Comparison of ENCODE assay signal across 10 mouse cellular contexts in the genomic region with DNA sequence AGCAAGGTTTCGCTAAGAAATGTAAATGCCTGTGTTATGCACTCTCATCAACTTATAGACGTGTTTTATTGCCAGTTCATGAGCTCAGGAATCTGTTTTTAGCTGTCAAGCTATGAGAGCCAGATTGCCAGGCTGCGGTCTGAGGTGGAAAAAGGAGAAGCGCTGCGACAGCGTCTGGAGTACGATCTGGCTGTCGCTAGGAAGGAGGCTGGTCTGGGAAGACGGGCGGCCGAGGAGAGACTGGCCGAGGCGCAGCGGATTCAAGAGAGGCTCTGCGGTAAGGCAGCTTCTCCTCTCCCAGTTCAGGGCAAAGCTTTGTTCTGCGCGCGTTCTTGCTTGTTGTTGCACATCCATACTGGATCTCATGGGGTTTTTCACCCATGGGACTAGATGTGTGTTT. TPM values are rescaled to one million over a fixed set of nuclear protein-coding genes. Genes with fewer than 3 reads are reported as not detected.
DNase-seq lines count a peak whose midpoint lies in the region; ATAC-seq and TF ChIP-seq lines count a peak whose summit lies in the region.
"Had no signal": no experiment of that assay in that cellular context is flagged by ENCODE, and none has a peak within 500 bp of the region (broad histone marks: within the 10 kb centered on the region; RNA-seq: fewer than 3 reads in every experiment).

No protein-coding gene starts in this region.

- 33% methylated on average over 18 of the region's 18 CpGs for WGBS in lung, embryonic 14.5 days

- H3K4me3 ChIP-seq in lung, embryonic 14.5 days (ENCODE audit: low read depth, low read length), result no peak overlapping the region
- H3K4me3 ChIP-seq: neural tube, embryonic 13.5 days had no signal

- peak; percentile 44; the same call in 1 of the 2 replicates for ATAC-seq in lung, embryonic 14.5 days (ENCODE audit: insufficient read depth)

- H3K36me3 ChIP-seq in lung, embryonic 14.5 days (ENCODE audit: insufficient read depth), result no peaks in the 10 kb centered on the region
- H3K36me3 ChIP-seq: neural tube, embryonic 13.5 days had no signal

- no peak for TF ChIP-seq CTCF in lung, embryonic 14.5 days (IDR thresholded peaks at IDR 0.05; ENCODE audit: low read depth)

- no peak overlapping the region for H3K9ac ChIP-seq in lung, embryonic 14.5 days
- H3K9ac ChIP-seq: neural tube, embryonic 13.5 days had no signal

- no peak overlapping the region for H3K4me2 ChIP-seq in lung, embryonic 14.5 days
- H3K4me2 ChIP-seq: neural tube, embryonic 13.5 days had no signal

- no peak overlapping the region for H3K27ac ChIP-seq in lung, embryonic 14.5 days (ENCODE audit: low read depth)
- H3K27ac ChIP-seq: neural tube, embryonic 13.5 days had no signal

- no peaks in the 10 kb centered on the region for H3K27me3 ChIP-seq in lung, embryonic 14.5 days (ENCODE audit: insufficient read depth, low read length)
- H3K27me3 ChIP-seq: neural tube, embryonic 13.5 days had no signal

- no peaks in the 10 kb centered on the region for H3K4me1 ChIP-seq in lung, embryonic 14.5 days (ENCODE audit: insufficient read depth)
- H3K4me1 ChIP-seq: neural tube, embryonic 13.5 days had no signal

- no peaks in the 10 kb centered on the region for H3K9me3 ChIP-seq in lung, embryonic 14.5 days (ENCODE audit: low read depth, low read length)
- H3K9me3 ChIP-seq: neural tube, embryonic 13.5 days had no signal

- DNase-seq in gastrocnemius, postnatal 10 days, result peak; percentile 14
- DNase-seq in gastrocnemius, postnatal 4 days (ENCODE audit: low spot score in 2 of 2), result no peak
- DNase-seq in lung, embryonic 14.5 days, result peak; percentile 52
- DNase-seq in lung, postnatal 14 days, result no peak
- peak; percentile 35 to 51 for DNase-seq in frontal cortex, postnatal 36 days (ENCODE audit: low spot score in 2 of 2)
- DNase-seq in right cerebral cortex, adult 18-20 months, result peak; percentile 29
- DNase-seq in spleen, postnatal 10 days (ENCODE audit: low spot score in 2 of 2), result no peak
- no peak for DNase-seq in urinary bladder, postnatal 36 days (ENCODE audit: low spot score in 2 of 2)
- DNase-seq: thymus, postnatal 25 days had no signal

RNA-seq across cellular contexts. Expression of a gene that starts 24.2 kb away (rescaled TPM):
- 1 to 10 TPM; 1.0 to 1.2 TPM for total RNA-seq in gastrocnemius, postnatal 10 days (2021)
- 1 to 10 TPM; 1.9 to 2.1 TPM for total RNA-seq in gastrocnemius, postnatal 4 days (2021)
- 3.1 and 3.5 TPM in 2 replicates for polyA plus RNA-seq in lung, embryonic 14.5 days (2014; fragmentation: Nextera tagmentation; extraction: Ambion mirVana)

Comparison
In these comparisons a context has a peak if more than half of its experiments do, and no peak if none do; other contexts are left out.
1. DNase-seq: peak in gastrocnemius, postnatal 10 days (single experiment), lung, embryonic 14.5 days (single experiment), frontal cortex, postnatal 36 days (2 of 2) and right cerebral cortex, adult 18-20 months (single experiment); none in gastrocnemius, postnatal 4 days (0 of 2), lung, postnatal 14 days (single experiment), spleen, postnatal 10 days (0 of 2) and urinary bladder, postnatal 36 days (0 of 2).